Mouse (Mus musculus) left cerebral cortex, adult 2 months (tissue): Measurements from ENCODE around the gene Eif5b. TPM values are rescaled to one million over a fixed set of nuclear protein-coding genes. Genes with fewer than 3 reads are reported as not detected.
"Not testable (repeated sequence)": the region's sequence is repeated elsewhere in the genome, so short reads cannot be mapped to it uniquely, and the experiment has no call there.

Experiments
- DNase-seq, 2 experiments: peaks; one replicate each; pipeline ENCODE4 v3.0.0; 2021 to 2022; ENCODE audit warnings: low spot score in 2 of 2, mixed read lengths in 1 of 2; ENCODE audit errors: extremely low spot score in 1 of 2
- H3K27ac ChIP-seq: fragments of 200-600 bp; 2 replicates; pipeline ENCODE4 v1.8.1; 2022
- H3K4me3 ChIP-seq: fragments of 200-600 bp; 2 replicates; pipeline ENCODE4 v1.8.1; 2022
- CTCF ChIP-seq: fragments of 200-600 bp; IDR thresholded peaks from 2 replicates; pipeline ENCODE4 v1.8.1; 2022; ENCODE audit warnings: antibody characterized with exemption, mild to moderate bottlenecking, moderate library complexity
- intact Hi-C: fragments of 180-260 bp; cut with DNase I; formaldehyde crosslinking; loops from one replicate; pipeline ENCODE4 v1.15.1; 2025
- long read RNA-seq, 2 experiments: library from polyadenylated mRNA; stranded (forward); transcript quantifications; one replicate each; pipeline ENCODE4 v2.0.0; 2021; ENCODE audit warnings: borderline mapping rate in 2 of 2
- total RNA-seq, 2 experiments: library from RNA; stranded (reverse); gene quantifications; 2 replicates each; pipeline ENCODE4 v1.2.3; 2021

Gene Eif5b
- 10 to 100 TPM; 37.6 to 46.2 TPM for total RNA-seq
- long read RNA-seq, experiment 1, full-length matches to known transcripts = 37 of 46 reads
- long read RNA-seq, experiment 1, partial matches to known transcripts = 6 of 46 reads
- long read RNA-seq, experiment 1, other reads (novel, unspliced or antisense) = 3 of 46 reads
- long read RNA-seq, experiment 2, full-length matches to known transcripts = 31 of 38 reads
- long read RNA-seq, experiment 2, partial matches to known transcripts = 2 of 38 reads
- long read RNA-seq, experiment 2, other reads (novel, unspliced or antisense) = 5 of 38 reads

DNA sequence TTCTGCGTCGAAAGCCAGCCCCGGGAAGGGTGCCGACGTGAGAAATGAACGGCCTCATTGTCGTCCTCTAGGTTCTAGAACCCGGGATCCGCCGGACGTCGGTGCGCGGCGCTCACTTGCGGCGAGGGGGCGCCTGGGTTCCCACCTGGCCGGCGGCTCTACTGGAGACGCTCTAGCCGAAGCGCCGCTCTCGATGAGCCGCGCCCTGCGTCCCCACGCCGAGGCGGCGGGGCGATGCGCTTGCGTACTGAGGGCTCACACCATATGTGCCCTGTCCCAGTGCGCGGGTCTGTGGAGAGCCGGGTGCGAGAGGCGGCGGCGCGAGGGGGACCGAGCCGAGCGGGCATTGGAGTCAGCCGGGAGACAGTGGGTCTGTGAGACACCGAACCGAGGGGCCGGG lies at the start of gene Eif5b, which contains the start of gene Txndc9:
Eif5b (plus strand) TSS at position 144 of the 400 bp plus-strand sequence.
Txndc9 (minus strand) TSS at position 27 of the 400 bp plus-strand sequence.
- Histone ChIP-seq H3K4me3 (peak within 1 kb of the TSS; percentile 67), H3K27ac (peak within 1 kb of the TSS; percentile 99)
- DNase-seq = peak; percentile 96
- TF ChIP-seq CTCF = peak; percentile 65
- intact Hi-C loops = loop anchor here (1.0 to 10.0 kb wide), 3 partner anchors 108 to 563 kb away; partner anchors contain the start of genes Coa5, Mitd1, Mrpl30 and Rev1

DNA sequence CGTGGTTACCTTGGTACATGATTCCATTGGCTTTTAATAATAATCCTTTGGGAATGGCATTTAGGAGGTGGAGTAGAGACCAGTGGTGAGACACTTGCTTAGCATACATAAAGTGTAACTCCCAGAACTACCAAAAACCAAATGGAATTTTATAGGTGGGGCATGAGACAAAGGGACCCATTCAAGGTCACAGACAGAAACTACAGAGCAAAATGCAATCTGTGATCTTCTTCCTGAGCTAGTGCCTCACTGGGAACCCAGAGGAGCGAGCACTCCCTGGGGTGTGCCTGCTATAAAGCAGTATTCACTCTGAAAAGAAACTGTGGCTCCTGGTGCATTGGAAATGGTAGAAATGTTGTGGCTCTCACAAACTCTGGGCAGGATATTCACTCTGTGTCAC lies 48.9 kb upstream of the Eif5b start:
- TF ChIP-seq CTCF = no peak
- H3K4me3 ChIP-seq = no peak overlapping the region
- intact Hi-C loops = no loop called here
- H3K27ac ChIP-seq = no peak overlapping the region
- no peak for DNase-seq

DNA sequence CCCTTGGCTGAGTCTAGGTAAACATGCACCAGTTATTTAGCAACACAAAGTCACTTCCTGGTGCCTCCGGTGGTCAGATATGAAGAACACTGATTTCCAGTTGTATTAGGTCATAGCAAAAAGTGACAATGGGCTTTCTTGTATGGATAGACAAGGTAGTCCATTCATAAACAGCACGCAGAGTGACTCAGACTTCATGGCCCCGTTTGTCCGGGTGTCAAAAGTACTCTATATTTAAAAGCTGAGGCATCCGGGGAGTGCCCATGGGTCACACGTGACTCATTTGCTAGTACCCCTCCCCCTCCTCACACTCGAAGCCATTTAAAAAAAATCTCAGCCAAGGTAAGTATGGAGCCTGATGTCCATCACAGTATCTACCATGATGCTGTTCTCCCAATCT lies 43.0 kb upstream of the Eif5b start:
- Histone ChIP-seq H3K4me3 (no peak overlapping the region), H3K27ac (no peak overlapping the region)
- DNase-seq = no peak
- intact Hi-C loops = no loop called here
- TF ChIP-seq CTCF = no peak

DNA sequence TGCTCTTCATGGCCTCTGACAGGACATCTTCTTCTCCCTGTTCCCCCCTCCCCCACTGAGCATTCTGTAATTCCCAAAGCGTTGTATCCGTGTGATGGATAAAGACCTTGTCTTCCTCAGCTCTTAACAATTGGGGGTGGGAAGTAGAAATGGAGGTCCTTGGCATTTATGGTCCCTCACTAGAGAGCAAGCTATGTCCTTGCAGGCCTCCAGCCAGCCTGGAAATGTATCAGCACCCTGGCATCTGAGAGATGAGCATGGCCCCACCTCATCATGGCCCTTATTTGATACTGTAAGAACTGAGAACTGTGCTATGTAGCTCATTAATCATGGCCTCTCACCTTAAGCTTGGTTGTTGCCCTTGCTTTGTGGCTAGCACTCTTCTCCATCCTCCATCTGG lies 42.6 kb upstream of the Eif5b start:
- intact Hi-C loops = no loop called here
- no peak for TF ChIP-seq CTCF
- Histone ChIP-seq H3K27ac (no peak overlapping the region), H3K4me3 (no peak overlapping the region)
- no peak for DNase-seq

DNA sequence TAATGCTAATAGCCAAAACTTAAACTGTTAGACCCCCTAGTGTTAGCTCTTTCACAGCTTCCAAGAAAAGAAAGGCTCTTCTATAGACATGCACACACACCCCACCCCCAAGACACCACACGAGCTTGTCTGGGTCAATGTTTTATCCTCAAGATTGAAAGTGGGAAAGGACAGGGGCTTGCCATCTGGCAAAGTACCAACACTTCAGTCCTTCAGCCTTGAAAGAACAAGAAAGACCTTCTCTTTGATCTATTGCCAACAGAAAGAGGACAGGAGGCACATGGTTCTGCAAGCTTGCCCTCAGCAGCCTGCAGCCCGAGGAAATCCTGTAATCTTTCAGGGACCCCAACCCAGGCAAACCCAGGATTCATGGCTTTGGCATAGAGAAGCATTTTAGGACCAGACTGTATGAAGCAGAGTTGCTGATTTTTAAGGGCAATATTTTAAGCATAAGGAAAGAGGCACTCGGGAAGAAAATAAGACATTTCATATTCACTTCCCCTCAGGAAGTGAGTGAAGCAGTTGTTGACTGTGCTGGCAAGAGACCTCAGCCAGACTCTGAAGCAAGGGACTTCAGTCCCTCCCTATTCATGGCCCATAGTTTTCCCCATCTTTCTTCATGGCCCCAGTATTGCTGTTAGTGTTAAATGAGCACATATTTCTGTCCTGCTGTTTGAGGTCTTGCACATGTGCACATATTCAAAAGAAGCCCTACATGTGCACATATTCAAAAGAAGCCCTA lies 40.9 kb upstream of the Eif5b start:
- no peak overlapping the region for H3K27ac ChIP-seq
- H3K4me3 ChIP-seq = no peak overlapping the region
- intact Hi-C loops = no loop called here
- DNase-seq = no peak
- TF ChIP-seq CTCF = no peak

DNA sequence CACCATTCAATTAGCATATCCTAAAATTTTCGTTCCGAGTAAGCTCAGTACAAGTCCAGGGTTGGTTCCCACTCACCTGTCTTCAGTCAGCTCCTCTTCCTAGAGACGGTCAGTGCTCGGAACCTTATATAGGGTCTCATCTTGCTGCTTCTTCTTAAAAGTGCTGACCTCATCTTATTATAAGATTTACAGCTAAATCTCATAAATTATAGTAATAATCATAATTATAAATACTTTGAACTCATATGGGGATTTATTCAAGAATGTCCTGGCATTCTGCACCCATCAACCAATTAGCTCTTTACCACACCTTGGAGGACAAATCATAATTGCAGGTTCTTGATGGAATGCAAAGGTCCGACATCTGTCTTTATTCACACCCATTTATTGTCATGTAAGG lies 40.2 kb upstream of the Eif5b start, which contains the start of gene Lyg1:
Lyg1 (minus strand) TSS at position 101 of the 400 bp plus-strand sequence.
- Histone ChIP-seq H3K4me3 (no peak within 1 kb of the TSS), H3K27ac (no peak within 1 kb of the TSS)
- no peak for TF ChIP-seq CTCF
- intact Hi-C loops = no loop called here
- no peak for DNase-seq

DNA sequence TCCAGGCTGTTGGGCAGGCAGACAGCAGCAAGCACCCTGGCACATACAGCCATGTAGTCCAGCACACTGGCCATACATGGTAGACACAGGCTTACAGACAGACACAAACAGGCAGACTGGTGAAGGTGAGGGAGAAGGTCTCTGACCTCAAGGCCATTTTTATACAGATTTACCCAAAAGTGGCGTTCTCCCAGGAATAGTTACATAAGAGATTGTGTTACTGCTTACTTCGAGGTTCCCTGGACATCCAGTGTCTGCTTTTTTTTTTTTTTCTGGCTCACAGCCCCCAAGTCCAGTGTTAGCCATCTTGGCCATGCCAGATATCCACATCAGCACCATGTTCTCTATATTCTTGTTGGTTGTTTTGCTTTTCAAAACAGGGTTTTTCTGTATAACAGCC lies 39.3 kb upstream of the Eif5b start:
- intact Hi-C loops = no loop called here
- DNase-seq = no peak
- Histone ChIP-seq H3K27ac (no peak overlapping the region), H3K4me3 (no peak overlapping the region)
- TF ChIP-seq CTCF = no peak

DNA sequence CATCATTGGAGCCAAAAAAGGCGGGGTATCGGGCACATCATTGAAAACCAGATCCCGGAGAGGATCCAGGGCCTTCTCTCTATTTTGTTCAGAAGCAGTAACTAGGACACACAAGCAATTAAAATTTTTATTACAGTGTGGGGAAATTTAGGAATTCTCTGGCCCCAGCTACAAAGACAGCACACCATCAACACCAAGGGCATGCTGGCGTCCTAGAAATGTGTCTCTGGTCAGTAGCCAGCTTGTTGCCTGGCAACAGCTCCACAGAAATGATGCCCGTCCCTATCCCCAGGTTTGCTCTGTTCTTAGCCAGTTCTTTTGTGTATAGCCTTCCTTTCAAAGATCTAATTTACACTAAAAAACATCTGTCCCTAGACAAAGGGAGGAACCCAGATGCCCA lies 38.3 kb upstream of the Eif5b start:
- no peak for TF ChIP-seq CTCF
- Histone ChIP-seq H3K27ac (no peak overlapping the region), H3K4me3 (no peak overlapping the region)
- intact Hi-C loops = no loop called here
- DNase-seq = peak; percentile 12 to 16

DNA sequence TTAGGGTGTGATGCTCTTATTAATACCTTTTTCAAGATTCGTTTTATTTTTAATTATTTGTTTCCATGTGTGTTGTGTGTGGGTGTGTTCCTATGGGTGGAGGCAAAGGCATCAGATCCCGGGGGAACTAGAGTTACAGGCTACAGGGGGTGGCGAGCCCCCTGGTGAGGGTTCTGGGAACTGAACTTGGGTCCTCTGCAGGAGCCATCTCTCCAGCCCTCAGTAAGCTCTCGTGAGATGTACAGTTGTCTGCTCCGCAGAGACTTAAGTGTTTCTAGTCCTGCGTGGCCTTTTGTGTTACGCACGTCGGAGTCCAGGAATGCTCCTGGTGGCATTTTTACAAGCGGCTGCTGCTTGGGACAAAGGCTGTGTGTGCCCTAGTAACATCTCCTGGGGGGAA lies 32.2 kb upstream of the Eif5b start:
- no peak overlapping the region for H3K27ac ChIP-seq
- intact Hi-C loops = loop anchor here (5.0 kb wide), 1 partner anchor 43 kb away; no protein-coding TSS in a partner anchor
- DNase-seq = no peak
- no peak for TF ChIP-seq CTCF
- no peak overlapping the region for H3K4me3 ChIP-seq

DNA sequence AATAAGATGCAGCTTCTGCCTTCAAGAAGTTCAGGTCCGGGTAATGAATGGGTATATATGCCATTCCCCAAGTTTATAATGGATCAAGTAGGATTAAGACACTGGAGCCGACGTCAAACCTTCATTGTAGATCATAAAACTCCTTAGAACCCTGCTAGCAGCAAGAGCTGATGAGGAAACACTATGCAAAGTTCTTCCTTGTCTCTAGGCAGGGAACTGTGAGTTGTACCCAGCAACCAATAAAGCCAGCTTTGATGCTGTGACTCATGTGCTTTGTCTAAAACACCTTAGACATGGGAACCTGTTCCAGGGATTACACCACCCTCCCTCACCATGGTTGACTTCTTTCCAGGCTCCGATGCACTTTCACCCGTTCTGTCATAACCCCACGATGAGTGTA lies 29.1 kb upstream of the Eif5b start:
- intact Hi-C loops = loop anchor here (5.0 kb wide), 1 partner anchor 46 kb away; no protein-coding TSS in a partner anchor
- no peak for DNase-seq
- Histone ChIP-seq H3K4me3 (no peak overlapping the region), H3K27ac (no peak overlapping the region)
- no peak for TF ChIP-seq CTCF

DNA sequence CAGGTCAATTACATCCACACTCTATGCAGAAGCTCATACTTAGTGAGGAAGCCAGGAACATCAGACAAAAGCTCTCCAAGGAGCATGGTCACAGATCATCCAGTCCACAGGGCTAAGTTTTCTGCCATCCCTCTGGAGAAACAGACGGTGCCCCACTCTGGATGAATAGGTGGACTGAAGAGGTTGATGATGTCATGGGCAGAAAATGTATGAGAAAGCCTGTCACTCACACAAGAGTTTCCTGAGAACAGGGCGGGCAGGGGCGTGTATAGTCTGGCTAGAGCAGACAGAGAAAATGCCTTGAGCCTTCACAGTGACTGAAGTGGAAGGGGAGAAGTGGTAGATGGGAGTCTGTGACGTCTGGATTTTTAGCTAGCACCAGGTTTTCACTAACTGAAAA lies 26.3 kb upstream of the Eif5b start:
- Histone ChIP-seq H3K4me3 (no peak overlapping the region), H3K27ac (no peak overlapping the region)
- intact Hi-C loops = no loop called here
- TF ChIP-seq CTCF = no peak
- no peak for DNase-seq

DNA sequence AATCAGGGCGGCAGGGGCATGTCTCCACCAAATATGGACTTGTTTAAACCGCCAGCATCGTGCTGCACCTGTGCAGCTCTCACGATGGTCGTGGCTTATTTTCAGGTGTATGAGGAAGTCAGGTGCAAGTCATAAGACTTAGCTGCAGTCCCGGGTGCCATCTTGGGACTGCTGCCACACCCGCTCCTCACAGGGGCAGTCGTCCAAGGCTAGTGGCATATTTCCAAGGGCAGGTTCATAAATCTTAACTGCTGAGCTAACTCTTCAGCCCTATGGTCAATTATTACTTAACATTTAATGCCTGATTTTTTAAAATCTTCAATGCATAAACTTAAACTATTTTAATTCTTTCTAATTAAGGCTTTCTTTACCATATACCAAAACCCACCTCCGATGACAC lies 21.1 kb upstream of the Eif5b start:
- H3K27ac ChIP-seq, DNase-seq, intact Hi-C loops, H3K4me3 ChIP-seq: not testable (repeated sequence)
